Mouse (Mus musculus): ENCODE measurements around the gene D930020B18Rik.

DNA sequence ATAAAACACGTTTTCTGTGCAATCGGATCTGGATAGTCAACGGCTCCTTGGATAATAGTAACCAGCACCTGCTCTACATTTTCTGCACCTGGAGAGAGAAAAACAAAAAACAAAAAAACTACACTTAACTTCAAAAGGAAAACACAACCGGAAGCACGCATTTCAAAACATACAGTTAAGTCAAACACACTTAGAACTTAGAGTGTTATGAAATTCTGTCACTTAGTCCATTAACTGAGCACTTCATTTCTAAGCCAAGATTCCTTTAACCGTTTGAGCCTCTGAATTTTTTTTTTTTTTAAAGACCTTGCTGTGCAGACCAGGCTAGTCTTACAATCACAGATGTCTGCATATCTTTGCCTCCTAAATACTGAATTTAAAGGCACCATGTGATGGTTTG, 40.1 kb upstream of the D930020B18Rik start:
- no peak for TF ChIP-seq CTCF (IDR thresholded peaks at IDR 0.05; ENCODE audit: insufficient read depth, low read depth, low read length)
- TF ChIP-seq POLR2A (IDR thresholded peaks at IDR 0.05; ENCODE audit: insufficient read depth, low read depth, low read length): no peak
